Mouse (Mus musculus) bone marrow macrophage, adult 2 months (primary cell): ENCODE measurements around the gene Rab26.

Experiments used
- CTCF ChIP-seq: IDR thresholded peaks from 2 replicates; pipeline ENCODE4 v1.5.1; 2012; ENCODE audit warnings: low read depth, mild to moderate bottlenecking, low read length, moderate library complexity
- POLR2A ChIP-seq: IDR thresholded peaks from 2 replicates; pipeline ENCODE4 v1.6.1; 2012; ENCODE audit warnings: mild to moderate bottlenecking, low read depth, low read length, borderline replicate concordance

- TF ChIP-seq POLR2A (no peak), CTCF (no peak)
Observed at GRCm38 (mm10) chr17:24479431-24479830, 54.6 kb downstream of the Rab26 start.
